Comparison of ENCODE assay signal across 8 mouse cellular contexts in genomic region chr9:75361699-75362098, GRCm38 (mm10). TPM values are rescaled to one million over a fixed set of nuclear protein-coding genes. Genes with fewer than 3 reads are reported as not detected.
A peak's percentile ranks its signal among the peaks of the same experiment; 100 is the strongest.
DNase-seq lines count a peak whose midpoint lies in the region; ATAC-seq and TF ChIP-seq lines count a peak whose summit lies in the region.

No protein-coding gene starts in this region.

- POLR2A ChIA-PET in Patski (lab: Charles Lee), result interaction anchor here (1.5 kb wide), 1 partner anchor 73 kb away, joined by 5 read pairs; no protein-coding TSS in a partner anchor

- H3K4me1 ChIP-seq in kidney, embryonic 15.5 days, result 0 out of 2 replicates have a peak, but pooled peaks cover 2% of the 10 kb centered on the region
- H3K4me1 ChIP-seq in lung, postnatal 0 days (ENCODE audit: insufficient read depth, low read depth, low read length), result no peaks in the 10 kb centered on the region

- H3K27ac ChIP-seq in kidney, embryonic 15.5 days, result no peak overlapping the region
- H3K27ac ChIP-seq in lung, postnatal 0 days (ENCODE audit: low read length), result no peak overlapping the region

- peak; percentile 93 for TF ChIP-seq CTCF in Patski (IDR thresholded peaks at IDR 0.05)
- peak; percentile 92 for TF ChIP-seq CTCF in lung, postnatal 0 days (IDR thresholded peaks at IDR 0.05)

- H3K36me3 ChIP-seq in kidney, embryonic 15.5 days, result no peaks in the 10 kb centered on the region
- H3K36me3 ChIP-seq in lung, postnatal 0 days (ENCODE audit: insufficient read depth, low read length), result no peaks in the 10 kb centered on the region

- H3K9ac ChIP-seq in kidney, embryonic 15.5 days, result no peak overlapping the region
- H3K9ac ChIP-seq in lung, postnatal 0 days (replicated peaks; ENCODE audit: low read depth), result no peak overlapping the region

- WGBS in kidney, embryonic 15.5 days, result 37% methylated on average over 5 of the region's 5 CpGs
- 22% methylated on average over 5 of the region's 5 CpGs for WGBS in lung, postnatal 0 days

- in situ Hi-C loops in Patski (cut with MboI; ENCODE audit: low pct_unique_long_range_greater_than_20kb), result no loop called here

- H3K9me3 ChIP-seq in kidney, embryonic 15.5 days (replicated peaks), result no peaks in the 10 kb centered on the region
- no peaks in the 10 kb centered on the region for H3K9me3 ChIP-seq in lung, postnatal 0 days (ENCODE audit: low read length)

- peak; percentile 73 for ATAC-seq in Patski
- ATAC-seq in kidney, embryonic 15.5 days (replicated peaks; ENCODE audit: low FRiP score), result 0 out of 2 replicates have a peak, but pooled peaks have one; percentile 40
- peak; percentile 81 for ATAC-seq in lung, postnatal 0 days

- DNase-seq in CD4-positive helper T cell, adult 2 months (ENCODE audit: low read depth, low spot score), result peak; percentile 75
- DNase-seq in Patski (ENCODE audit: low read depth, low spot score), result peak; percentile 3
- DNase-seq in cerebellum, adult 9-11 months, result peak; percentile 65
- DNase-seq in gastrocnemius, postnatal 25 days, result peak; percentile 42
- peak; percentile 89 for DNase-seq in lung, postnatal 0 days (ENCODE audit: low spot score)
- DNase-seq in retina, postnatal 7 days (ENCODE audit: low read depth, low spot score), result peak; percentile 56
- DNase-seq in urinary bladder, postnatal 14 days (ENCODE audit: low spot score), result peak; percentile 84

- H3K27me3 ChIP-seq in Patski, result no peaks in the 10 kb centered on the region
- H3K27me3 ChIP-seq in kidney, embryonic 15.5 days, result no peaks in the 10 kb centered on the region
- H3K27me3 ChIP-seq in lung, postnatal 0 days (replicated peaks; ENCODE audit: insufficient read depth, low read length), result no peaks in the 10 kb centered on the region

- H3K4me3 ChIP-seq in kidney, embryonic 15.5 days (replicated peaks), result no peak overlapping the region
- H3K4me3 ChIP-seq in lung, postnatal 0 days (ENCODE audit: low read depth, low read length), result no peak overlapping the region

- H3K4me2 ChIP-seq in kidney, embryonic 15.5 days, result no peak overlapping the region
- no peak overlapping the region for H3K4me2 ChIP-seq in lung, postnatal 0 days (replicated peaks; ENCODE audit: low read depth, low read length)

- 0 out of 2 replicates have a peak, but pooled peaks have one; percentile 7 for TF ChIP-seq EP300 in lung, postnatal 0 days (IDR thresholded peaks at IDR 0.05)

- CTCF ChIA-PET in Patski (lab: Charles Lee), result interaction anchor here (0.7 to 3.2 kb wide), 19 partner anchors 9 to 168 kb away, joined by 3 to 15 read pairs (median 4); no protein-coding TSS in a partner anchor

RNA-seq across cellular contexts. Expression of gene Bcl2l10, which starts 14.1 kb away (rescaled TPM):
- 0.08 TPM for polyA plus RNA-seq in Patski (2021)
- not detected for total RNA-seq in gastrocnemius, postnatal 25 days (2021)
- not detected in 2 replicates for polyA plus RNA-seq in kidney, embryonic 15.5 days (2015; fragmentation: Nextera tagmentation; extraction: Ambion mirVana)
- 0.11 and 0.13 TPM in 2 replicates for polyA plus RNA-seq in lung, postnatal 0 days (2015; fragmentation: Nextera tagmentation; extraction: Ambion mirVana)

RNA-seq across cellular contexts. Expression of gene Mapk6, which starts 48.1 kb away (rescaled TPM):
- 74.9 TPM for polyA plus RNA-seq in Patski (2021)
- 10 to 100 TPM; 25.9 to 30.0 TPM for total RNA-seq in gastrocnemius, postnatal 25 days (2021)
- polyA plus RNA-seq in kidney, embryonic 15.5 days (2015; fragmentation: Nextera tagmentation; extraction: Ambion mirVana), result 59.6 and 66.9 TPM in 2 replicates
- 28.0 and 30.5 TPM in 2 replicates for polyA plus RNA-seq in lung, postnatal 0 days (2015; fragmentation: Nextera tagmentation; extraction: Ambion mirVana)

RNA-seq across cellular contexts. Expression of gene Gnb5, which starts 55.6 kb away (rescaled TPM):
- polyA plus RNA-seq in Patski (2021), result 58.9 TPM
- 10 to 100 TPM; 11.6 to 16.9 TPM for total RNA-seq in gastrocnemius, postnatal 25 days (2021)
- 24.9 and 27.3 TPM in 2 replicates for polyA plus RNA-seq in kidney, embryonic 15.5 days (2015; fragmentation: Nextera tagmentation; extraction: Ambion mirVana)
- 10.7 and 11.5 TPM in 2 replicates for polyA plus RNA-seq in lung, postnatal 0 days (2015; fragmentation: Nextera tagmentation; extraction: Ambion mirVana)

Comparison
In these comparisons a context has a peak if more than half of its experiments do, and no peak if none do; other contexts are left out.
1. DNase-seq: peak in every context shown above with its lines; median percentile 89 in lung, postnatal 0 days; 84 in urinary bladder, postnatal 14 days; 75 in CD4-positive helper T cell, adult 2 months; 65 in cerebellum, adult 9-11 months; 56 in retina, postnatal 7 days; 42 in gastrocnemius, postnatal 25 days; 3 in Patski.